Mouse (Mus musculus) lung, postnatal 36 days (tissue): ENCODE results near the gene Wdr4.

Experiments
- DNase-seq: peaks from one replicate; pipeline ENCODE4 v3.0.0; 2022; ENCODE audit warnings: mixed read lengths

Wdr4 gene

DNA sequence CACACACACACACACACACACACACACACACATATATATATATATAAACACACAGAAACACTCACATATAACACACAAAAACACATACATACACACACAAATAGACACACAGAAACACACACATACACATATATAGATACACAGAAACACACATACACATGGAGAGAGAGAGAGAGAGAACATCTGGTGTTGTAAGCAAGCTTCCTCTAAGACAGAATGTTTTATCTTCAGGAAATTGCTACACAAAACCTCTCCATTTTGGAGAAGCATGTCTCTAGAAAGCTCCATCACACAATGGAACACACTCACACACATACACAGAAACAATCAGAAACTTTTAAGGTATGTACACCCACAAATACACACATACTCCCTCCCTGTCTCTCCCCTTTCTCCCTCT, 28.4 kb downstream of the Wdr4 start:
- no peak for DNase-seq

DNA sequence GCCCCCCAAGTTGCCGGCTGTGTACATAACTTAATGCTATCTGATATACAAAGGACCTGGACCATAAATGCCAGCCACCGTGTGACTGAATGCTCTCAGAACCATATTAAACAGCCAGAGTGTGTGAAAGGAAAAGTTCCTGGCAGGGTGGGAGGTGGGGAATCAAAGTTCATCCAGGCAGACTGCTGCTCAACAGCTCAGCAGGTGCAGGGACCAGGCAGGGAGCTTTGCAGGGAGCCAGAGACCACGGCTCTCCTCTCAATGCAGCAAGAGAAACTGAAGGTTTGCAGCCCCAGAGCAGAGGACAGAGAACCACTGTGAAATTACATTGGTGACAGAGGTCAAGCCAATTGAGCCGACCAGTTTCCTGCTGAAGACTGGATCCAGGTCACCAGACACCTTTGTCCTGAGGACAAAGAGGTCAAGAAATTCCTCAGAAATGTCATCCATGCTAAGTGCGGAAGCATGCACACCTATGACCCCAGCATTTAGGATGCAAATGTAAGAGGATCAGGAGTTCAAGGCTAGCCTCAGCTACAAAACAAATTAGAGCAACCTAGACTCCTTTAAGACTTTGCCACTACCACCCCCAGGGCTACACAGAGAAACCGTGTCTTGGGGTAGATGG, 32.2 kb downstream of the Wdr4 start:
- no peak for DNase-seq

DNA sequence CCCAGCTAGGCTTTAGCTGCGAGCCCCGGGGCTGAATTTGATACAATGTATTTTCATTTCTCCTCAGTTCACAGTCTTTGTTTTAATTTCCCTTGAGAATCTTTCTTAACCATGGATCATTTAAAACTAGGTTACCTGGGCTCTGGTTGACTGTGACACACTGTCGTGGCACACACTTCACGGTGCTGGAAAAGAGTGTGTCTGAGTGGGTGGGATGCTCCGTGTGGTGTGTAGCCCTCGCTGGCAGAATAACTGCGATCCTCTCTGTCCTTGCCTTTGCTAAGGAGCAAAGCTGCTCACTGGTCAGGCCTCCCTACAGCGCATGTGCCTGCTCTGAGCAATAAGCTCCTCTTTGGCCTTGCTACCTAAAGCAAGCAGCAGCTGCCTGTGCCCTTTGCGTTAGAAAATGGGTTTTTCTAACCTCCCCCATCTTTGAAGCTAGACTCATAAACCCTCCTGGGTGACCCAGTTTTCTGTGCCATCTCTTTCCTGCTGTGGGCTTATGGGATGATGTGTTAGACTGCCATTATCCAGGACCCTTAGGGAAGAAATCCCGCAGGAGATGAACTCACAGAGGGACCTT, 33.1 kb downstream of the Wdr4 start:
- DNase-seq: no peak

DNA sequence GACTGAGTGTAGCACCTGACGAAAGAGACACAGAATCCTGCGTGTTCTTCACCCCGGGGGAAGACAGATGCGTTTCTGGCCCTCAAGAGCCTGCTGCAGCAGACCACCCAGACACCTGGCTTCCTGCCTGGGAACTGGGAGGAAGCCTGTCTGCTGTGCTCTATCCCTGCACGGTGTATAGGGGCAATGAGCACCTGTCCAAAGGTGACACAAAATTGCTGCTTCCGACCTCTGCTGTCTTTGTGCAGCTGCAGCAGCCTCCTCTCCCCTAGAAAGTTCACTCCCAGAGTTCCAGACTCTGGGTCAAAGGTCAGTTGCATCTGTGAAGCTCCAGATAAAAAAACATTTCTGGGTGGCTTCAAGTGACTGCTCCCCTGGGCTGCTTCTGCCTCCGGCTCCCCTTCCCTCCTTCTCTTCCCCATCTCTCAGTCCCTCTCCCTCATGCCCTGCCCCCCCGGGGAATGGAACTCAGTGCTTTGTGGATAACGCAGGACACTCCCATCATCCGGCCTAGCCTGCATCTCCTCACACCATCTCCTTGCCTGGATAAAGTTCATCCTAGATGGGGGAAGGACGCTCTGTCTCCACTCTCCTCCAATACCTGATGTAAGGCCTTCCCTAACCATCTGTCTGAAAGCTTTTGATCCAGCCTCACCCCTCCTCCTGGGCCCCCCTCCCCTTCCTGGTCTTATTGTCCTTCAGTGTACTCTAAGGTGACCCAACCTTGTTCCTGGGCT, 40.5 kb downstream of the Wdr4 start:
- DNase-seq: no peak

DNA sequence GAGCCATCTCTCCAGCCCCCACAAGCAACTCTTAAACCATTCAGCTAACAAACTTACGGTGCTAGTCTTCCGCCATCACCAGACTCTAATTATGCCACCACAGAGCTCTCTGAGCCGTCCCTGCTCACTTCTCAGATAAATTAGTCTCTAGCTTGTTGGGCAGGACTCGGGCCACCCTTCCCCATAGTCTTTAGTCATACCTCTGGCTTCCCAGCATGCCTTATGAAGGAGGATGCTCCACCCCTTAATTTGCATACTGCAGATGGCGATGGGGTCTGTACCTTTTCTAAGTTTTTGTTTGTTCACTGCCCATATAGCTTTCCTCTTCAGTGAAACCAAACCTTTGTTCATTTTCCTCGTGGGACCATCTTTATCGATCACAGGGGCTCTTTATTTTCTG, 41.2 kb downstream of the Wdr4 start:
- no peak for DNase-seq

DNA sequence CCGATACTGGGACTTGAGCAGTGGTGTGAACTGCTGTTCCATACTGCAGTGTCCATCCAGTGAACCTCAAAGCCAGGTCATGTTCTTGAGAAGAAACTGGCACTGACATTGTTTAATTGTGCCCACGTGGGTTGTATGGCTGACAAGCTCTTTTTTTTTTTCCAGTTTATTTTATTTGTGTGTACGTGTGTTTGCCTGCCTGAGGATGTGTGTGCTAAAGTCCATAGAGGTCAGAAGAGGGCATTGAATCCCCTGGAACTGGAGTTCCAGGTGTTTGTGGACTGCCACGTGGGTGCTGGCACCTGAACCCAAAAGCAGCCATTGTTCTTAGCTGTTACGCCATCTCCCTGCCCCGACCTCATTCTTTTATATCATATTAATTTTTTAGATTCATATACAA, 45.4 kb downstream of the Wdr4 start:
- no peak for DNase-seq

DNA sequence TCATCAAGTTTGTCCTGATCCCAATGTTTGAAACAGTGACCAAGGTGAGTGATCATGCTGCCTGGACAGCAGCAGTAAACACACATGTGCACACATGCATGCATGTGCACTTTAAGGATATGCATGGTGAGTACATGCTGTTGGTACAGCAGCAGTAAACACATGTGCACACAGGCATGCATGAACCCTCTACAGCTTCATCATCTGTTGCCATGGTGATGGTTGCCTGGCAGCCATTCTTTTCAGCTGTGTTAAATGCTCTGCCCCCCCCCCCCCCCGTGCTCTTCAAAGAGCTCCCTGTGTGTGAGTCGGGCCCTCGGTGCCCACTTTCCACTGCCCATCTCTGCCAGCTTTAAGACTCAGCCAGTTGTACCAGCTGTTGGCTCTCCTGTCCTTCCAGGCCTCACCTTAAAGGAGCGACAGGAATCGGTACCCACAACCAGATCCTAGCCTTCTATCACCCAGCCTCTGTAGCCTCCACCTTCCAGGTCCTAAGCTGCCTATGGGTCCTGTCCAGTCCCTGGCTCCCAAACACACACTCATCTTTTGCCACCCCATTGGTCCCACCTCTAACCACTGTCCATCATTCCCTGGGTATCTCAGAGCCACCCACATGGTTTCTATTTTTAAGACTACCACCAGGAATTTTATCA, 48.9 kb downstream of the Wdr4 start:
- DNase-seq: no peak

DNA sequence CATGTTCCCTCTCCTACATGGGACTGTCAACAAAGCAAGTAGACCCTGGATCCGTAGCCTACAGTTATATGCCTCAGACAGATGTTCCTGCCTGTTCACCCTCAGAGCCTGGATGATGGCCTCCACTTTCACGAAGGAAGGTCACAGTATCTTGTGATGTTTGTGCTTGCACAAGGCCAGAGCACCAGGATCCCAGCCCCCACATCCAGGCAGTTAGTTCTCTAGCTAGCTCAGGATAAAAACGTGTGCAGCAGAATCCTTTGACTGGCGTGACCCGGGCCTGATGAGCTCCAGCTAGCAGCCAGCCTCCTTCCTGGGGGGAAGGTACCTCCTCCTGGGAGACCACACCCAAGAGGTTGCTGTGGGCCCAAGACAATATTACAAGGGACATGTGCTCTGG, 51.3 kb downstream of the Wdr4 start:
- DNase-seq: no peak

DNA sequence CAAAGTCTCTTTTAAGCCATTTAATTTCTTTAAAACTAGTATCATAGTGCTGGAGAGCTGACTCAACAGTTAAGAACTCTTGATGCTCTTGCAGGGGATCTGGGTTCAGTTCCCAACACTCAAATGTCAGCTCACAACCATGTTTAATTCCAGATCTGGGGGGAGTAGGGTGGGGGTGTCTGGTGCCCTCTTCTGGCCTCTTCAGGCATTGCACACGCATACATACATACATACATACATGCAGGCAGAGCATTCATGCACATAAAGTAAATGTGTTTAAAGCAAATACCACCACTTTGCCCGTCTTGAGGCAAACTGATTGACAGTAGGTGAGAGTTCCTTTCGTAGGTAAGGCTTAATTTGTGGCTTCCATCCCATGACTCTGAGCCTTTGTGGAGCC, 52.9 kb downstream of the Wdr4 start:
- DNase-seq: no peak

DNA sequence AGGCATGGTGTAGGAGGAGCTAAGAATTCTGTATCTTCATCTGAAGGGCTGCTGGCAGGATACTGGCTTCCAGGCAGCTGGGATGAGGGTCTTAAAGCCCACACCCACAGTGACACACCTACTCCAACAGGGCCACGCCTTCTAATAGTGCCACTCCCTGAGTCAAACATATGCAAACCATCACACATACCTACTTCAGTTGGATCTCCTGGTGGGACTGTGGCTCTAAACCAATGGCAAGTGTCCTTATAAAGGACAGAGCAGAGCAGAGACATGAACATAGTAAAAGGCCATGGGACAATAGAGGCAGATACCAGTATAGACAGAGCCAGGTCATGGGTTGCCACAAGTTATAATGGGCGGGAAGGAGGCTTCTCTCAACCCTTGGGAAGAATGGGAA, 57.3 kb downstream of the Wdr4 start:
- DNase-seq: no peak

DNA sequence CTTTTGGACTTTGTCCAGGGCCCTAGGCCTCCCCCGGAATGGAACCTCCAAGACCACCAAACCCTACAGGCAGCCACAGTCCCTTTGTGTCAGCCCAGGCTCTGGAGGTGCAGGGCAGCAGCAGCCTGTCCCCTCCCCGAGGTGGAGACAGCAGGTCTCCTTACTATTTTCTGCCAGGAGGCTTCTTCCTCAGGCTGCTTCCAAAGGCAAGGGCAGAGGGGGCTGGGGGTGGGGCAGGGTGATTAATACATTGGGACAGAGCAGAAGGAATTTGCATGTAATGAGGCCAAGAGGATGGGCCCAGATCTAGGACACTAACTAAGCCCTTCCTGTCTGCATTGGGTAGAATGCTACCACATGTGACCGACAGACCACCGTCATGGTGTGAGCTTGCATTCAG, 59.4 kb downstream of the Wdr4 start:
- DNase-seq: no peak

DNA sequence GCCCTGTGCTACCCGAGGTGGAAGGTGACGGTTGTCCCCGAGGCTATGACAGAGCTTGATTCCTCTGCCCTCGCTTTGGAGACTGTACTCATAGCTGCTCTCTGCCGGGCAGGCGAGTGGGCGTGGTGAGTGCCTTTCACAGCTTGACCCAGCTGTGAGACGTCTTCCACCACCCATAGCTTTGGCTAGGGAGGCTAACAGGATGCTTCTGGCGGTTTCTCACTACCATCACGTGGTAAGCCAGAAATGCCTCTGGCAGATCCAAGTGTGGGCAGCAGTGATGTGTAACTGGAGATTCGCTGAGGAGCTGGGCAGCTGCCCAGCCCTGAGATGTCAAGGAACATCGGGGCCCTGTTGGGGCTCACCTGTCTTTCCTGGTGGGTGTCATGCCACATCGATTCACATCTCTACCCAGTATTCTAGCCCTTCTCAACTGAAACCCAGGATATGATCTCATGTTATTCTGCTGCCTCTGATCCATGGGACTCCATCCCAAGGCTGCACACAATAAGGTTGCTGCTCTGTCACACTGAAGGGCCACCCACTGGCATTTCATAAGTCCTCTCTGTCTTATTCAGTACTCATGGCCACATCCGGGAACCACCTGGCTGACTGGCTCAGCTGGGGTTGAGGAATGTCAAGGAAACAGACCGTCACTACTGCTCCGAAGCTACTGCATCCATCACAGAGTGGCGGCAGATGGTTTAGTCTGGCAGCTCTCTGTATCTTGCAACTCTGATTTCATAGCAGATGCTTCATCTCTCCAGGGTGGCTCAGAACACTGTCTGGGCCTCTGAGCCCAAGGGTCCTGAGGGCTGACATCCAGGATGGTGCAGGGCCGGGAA, 62.8 kb downstream of the Wdr4 start:
- peak; percentile 88 for DNase-seq

DNA sequence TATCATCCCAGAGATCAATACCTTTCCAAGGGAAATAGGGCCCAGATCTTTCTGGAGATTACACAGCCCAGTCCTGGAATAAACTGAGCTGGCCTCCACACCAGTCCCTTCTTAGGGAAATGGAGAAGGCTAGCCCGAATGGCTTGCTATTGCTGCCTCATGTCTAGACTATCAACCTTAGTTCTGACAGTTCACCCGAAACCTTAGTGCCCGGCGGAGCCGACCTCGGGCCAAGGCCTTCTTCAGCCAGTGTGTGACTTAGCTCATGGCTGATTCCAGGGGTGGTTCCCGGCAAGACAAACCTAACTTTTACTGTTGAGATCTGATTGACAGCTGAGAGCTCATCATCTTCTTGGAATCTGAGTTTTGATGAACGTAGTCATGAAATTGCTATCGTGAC, 65.7 kb downstream of the Wdr4 start:
- no peak for DNase-seq

DNA sequence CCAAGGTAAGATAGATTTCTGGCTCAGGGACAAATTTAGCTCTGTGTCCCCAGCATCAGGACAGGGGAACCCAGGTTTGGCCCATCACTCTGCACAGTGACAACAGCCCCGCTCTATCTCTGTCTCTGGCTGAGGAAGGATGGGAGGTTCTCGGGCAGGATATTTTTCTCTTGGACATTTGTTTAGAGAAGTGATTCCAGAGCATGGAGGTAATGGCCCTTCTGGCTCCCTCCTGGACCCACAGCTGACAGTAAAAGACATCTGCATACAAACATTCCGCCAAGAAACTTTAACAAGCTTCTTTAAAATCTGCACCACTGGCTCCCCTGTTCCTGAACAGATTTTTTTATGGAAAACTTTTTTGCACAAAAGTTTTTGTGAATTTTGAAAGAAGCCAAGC, 66.3 kb downstream of the Wdr4 start:
- peak; percentile 71 for DNase-seq

DNA sequence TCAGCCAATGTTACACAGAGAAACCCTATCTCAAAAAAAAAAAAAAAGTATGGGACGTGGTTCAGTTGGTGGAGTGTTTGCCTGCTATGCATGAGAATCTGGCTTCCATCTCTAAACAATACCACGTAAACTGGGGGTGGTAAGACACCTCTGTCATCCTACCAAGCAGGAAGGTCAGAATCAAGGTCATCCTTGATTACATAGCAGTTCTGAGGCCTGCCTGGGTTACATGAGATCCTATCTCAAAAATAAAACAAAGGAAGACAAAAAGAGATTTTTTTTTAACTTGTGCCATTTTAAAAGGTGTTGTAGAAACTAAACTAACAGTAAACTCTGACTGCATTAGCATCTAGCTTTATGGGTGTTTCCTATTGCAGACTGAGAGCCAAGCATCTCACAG, 67.0 kb downstream of the Wdr4 start:
- peak; percentile 38 for DNase-seq

DNA sequence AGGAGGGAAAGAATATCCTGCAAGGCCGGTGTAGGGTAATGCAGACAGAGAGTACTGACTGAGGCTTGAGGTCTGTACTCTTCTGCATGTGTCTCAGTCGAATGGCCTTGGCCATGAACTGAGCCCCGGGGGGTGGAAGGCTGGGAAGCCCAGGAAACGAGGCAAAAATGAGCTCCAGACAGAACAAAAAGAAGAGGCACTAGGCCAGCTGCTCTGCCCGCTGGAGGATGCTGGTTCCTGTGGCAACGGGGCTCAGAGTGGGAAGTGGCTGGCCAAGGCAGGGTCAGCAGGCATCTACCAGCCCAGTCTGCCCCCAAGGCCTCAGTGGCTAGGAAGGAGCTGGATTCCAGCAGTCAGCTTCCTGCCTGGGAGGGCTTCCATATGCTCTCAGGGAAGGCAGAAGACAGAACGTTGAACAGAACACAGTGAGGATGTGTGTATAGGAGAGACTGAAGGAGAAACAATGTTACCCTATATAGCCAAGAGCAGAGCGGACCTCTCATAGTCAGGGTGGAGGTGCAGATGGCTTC, 68.5 kb downstream of the Wdr4 start:
- no peak for DNase-seq

DNA sequence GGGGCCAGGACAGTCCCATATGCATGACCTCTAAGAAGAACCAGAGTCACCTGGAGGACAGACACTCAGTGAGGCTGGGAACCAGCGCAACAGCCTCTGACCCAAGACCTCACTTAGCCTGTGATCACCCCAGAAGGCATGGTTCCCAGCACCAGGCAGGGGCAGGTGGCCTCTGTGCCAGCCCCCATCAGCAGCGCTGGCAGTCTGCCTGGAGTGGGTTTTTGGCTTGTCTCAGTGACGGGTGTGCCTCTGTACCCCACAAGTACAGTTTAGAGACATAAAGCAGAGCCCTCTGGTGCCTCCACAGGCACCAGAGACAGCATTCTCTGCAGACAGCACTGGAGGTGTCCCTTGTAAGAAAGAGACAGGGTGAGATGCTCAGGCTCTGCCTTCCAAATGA, 69.6 kb downstream of the Wdr4 start:
- DNase-seq: no peak

DNA sequence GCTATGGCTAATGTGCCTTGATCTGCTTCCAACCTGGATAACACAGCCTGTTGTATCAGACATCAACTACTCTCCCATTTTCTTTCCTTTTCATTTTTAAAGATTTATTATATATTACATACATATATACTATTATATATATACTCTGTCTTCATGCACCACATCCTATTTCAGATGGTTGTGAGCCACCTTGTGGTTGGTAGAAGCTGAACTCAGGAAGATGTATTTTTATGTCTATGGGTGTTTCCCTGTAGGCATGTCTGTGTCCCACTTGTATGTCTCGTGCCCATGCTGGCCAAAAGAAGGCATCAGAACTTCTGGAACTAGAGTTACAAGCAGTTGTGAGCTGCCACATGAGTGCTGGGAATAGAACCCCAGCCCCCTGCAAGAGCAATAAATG, 71.3 kb downstream of the Wdr4 start:
- peak; percentile 17 for DNase-seq

DNA sequence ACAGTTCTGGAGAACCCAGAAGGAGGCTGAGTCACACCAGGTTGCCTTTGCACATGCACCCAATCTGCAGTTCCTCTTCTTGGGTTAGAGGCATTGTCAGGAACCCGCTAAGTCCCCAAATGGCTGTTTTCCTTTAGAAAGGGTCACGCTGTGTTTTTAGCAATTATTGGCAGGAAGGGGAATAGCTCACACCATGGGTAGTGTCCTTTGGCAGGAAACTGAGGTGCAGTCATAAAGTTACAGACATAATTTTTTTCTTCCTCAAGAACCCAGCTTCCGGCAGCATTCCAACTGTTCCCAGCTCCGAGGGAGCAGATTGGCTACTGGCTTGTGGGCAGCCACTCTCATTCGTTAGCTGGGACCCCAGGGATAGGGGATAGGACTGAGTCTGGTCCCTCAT, 72.0 kb downstream of the Wdr4 start:
- no peak for DNase-seq

DNA sequence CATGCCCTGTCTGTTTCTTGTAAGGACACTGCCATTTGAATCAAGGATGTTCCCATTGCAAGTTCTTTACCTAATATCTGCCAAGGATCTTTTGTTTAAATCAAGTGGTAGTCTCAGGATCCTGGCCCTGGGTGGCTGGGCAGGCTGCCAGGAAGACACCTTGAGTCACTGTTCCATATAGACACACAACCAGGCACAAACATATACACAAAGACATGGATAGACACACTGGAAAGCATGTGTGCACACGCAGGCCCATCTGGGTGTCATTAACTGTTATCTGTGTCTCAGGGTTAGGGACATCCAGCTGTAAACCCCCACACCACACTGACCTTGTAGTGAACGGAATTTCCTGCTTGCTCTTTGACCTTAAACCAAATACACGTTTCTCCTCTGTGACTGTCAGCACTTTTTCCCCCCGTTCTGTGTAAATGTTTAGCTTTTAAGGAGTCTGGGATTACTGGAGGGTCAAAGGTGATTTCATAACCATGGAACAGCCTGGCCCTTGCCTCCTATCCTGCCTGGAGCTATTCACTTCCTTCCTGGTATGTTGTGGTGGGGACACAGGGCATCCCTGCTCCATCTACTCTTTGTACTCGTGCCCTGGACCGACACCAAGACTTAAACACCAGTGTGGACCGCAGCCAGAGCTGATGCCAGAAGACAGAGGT, 74.6 kb downstream of the Wdr4 start:
- DNase-seq: peak; percentile 87
